ENCODE assay signal across 8 mouse cellular contexts in the genomic region with DNA sequence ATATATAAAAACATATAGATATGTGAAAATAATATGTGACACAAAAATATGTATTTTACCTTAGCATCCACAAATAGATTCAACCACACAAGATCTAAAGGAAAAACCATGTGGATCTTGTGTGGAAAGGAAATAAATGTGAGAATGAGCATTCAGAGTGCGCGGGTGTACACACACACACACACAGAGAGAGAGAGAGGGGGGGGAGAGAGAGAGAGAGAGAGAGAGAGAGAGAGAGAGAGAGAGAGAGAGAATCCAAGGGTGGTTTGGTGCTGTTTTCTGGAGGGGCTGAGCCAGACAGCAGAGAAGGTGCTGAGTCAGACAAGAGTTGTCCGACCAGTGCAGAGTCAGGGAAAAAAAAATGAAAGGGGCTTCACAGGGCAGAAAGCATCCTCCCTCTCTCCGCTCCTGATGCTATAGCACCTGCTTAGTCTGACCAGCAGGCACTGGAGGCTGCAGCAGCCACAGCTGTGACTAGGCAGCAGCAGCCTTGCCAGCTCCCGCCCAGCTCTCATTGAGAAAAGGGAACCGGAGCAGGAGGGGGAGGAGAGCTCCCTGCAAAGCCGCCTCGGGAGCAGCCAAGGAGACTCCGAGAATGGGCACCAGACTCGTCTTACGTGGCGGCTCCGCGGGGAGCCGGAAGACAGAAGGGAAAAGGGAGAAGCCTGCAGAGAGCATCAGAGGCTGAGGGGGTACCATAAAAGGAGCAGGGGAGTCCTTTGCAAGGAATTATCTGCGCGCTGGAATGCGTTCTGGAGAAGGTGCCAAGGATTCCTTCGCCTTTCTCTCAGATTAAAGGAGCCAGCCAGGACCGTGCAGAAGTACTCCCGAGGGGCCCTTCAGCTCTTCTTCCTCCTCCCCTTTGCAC.
DNase-seq lines count a peak whose midpoint lies in the region; ATAC-seq lines count a peak whose summit lies in the region.

No protein-coding gene starts in this region.

- intact Hi-C loops in left cerebral cortex, postnatal 25 days (cut with DNase I): no loop called here

- peak; percentile 96 for ATAC-seq in megakaryocyte progenitor cell, adult 5-6 weeks (replicated peaks; ENCODE audit: poor library complexity)

- peaks cover 25% of the 10 kb centered on the region for H3K4me1 ChIP-seq in embryonic facial prominence, embryonic 10.5 days

- 1% methylated on average over 21 of the region's 21 CpGs for WGBS in embryonic facial prominence, embryonic 10.5 days

- H3K4me3 ChIP-seq in embryonic facial prominence, embryonic 10.5 days: peak overlapping the region; percentile 56

- H3K9me3 ChIP-seq in embryonic facial prominence, embryonic 10.5 days: no peaks in the 10 kb centered on the region

- H3K27ac ChIP-seq in embryonic facial prominence, embryonic 10.5 days (replicated peaks): peak overlapping the region; percentile 20

- DNase-seq in adrenal gland, postnatal 36 days: peak; percentile 82 to 88
- DNase-seq in embryonic facial prominence, embryonic 10.5 days (ENCODE audit: low spot score): peak; percentile 77
- peak; percentile 98 for DNase-seq in heart, adult 11 months
- peak; percentile 91 for DNase-seq in kidney, adult 11 months
- peak; percentile 81 to 92 for DNase-seq in left cerebral cortex, postnatal 25 days (ENCODE audit: low spot score in 2 of 2)
- peak; percentile 71 for DNase-seq in right cerebral cortex, postnatal 4 days
- no peak for DNase-seq in spleen, adult 12 weeks (ENCODE audit: low spot score)

- no peaks in the 10 kb centered on the region for H3K36me3 ChIP-seq in embryonic facial prominence, embryonic 10.5 days (replicated peaks)

- H3K27me3 ChIP-seq in embryonic facial prominence, embryonic 10.5 days (replicated peaks; ENCODE audit: low read depth, poor library complexity, severe bottlenecking): peaks cover 18% of the 10 kb centered on the region
